Mouse (Mus musculus) kidney, postnatal 0 days (tissue): ENCODE data around the gene Pxmp4. TPM values are rescaled to one million over a fixed set of nuclear protein-coding genes. Genes with fewer than 3 reads are reported as not detected.

Source experiments
- ATAC-seq: fragments of 200-750 bp; cut with Nextera tagmentation; replicated peaks from 2 replicates; pipeline ENCODE4 v1.8.0; 2017; ENCODE audit warnings: low read depth, moderate number of reproducible peaks, moderate TSS enrichment, moderate library complexity; ENCODE audit not compliant: low FRiP score
- DNase-seq: peaks from one replicate; pipeline ENCODE4 v3.0.0-alpha.2; 2016; ENCODE audit warnings: low spot score
- H3K27ac ChIP-seq: fragments of 300-500 bp; sonication (generic); 2 replicates; pipeline ENCODE4 v1.5.1; 2014; ENCODE audit warnings: mild to moderate bottlenecking
- H3K27me3 ChIP-seq: fragments of 300-500 bp; sonication (generic); 2 replicates; pipeline ENCODE4 v1.6.1; 2014; ENCODE audit warnings: low read length, mixed read lengths; ENCODE audit not compliant: insufficient read depth
- H3K36me3 ChIP-seq: fragments of 300-500 bp; sonication (generic); 2 replicates; pipeline ENCODE4 v1.6.1; 2014; ENCODE audit warnings: low read length, mixed read lengths; ENCODE audit not compliant: insufficient read depth
- H3K4me1 ChIP-seq: fragments of 300-500 bp; sonication (generic); replicated peaks from 2 replicates; pipeline ENCODE4 v1.6.1; 2014; ENCODE audit warnings: antibody characterized with exemption, low read length, mixed read lengths; ENCODE audit not compliant: insufficient read depth
- H3K4me2 ChIP-seq: fragments of 300-500 bp; sonication (generic); 2 replicates; pipeline ENCODE4 v1.6.1; 2014; ENCODE audit warnings: mild to moderate bottlenecking, low read length, moderate library complexity, mixed read lengths
- H3K4me3 ChIP-seq: fragments of 300-500 bp; sonication (generic); replicated peaks from 2 replicates; pipeline ENCODE4 v1.5.1; 2014; ENCODE audit warnings: low read depth, low read length
- H3K9ac ChIP-seq: fragments of 300-500 bp; sonication (generic); 2 replicates; pipeline ENCODE4 v1.6.1; 2014; ENCODE audit warnings: low read depth, low read length
- H3K9me3 ChIP-seq: fragments of 300-500 bp; sonication (generic); replicated peaks from 2 replicates; pipeline ENCODE4 v1.6.1; 2016; ENCODE audit warnings: low read length, inconsistent platforms, mixed read lengths
- CTCF ChIP-seq: IDR thresholded peaks from 2 replicates; pipeline ENCODE4 v1.5.1; 2016; ENCODE audit warnings: antibody characterized with exemption, low read depth, mild to moderate bottlenecking, moderate library complexity
- WGBS: fragments of 180-500 bp; shearing (Covaris S2); extraction: QIAGEN DNeasy Blood & Tissue Kit; methylation state at CpG from one replicate; pipeline ENCODE4 v1.1.7; 2014; 5-methylcytosine and 5-hydroxymethylcytosine counted together
- polyA plus RNA-seq: library from polyadenylated mRNA; unstranded; fragments of >200 nt; fragmentation: Nextera tagmentation; extraction: Ambion mirVana; gene quantifications from 2 replicates; pipeline ENCODE4 v1.2.1, GENCODE M21; 2015

Gene Pxmp4
- polyA plus RNA-seq, 1 experiment from 2014 or later = 37.9 TPM

- no peak for ATAC-seq
- TF ChIP-seq CTCF = no peak
- no peaks in the 10 kb centered on the region for H3K9me3 ChIP-seq
- peaks cover 13% of the 10 kb centered on the region; the same call in 1 of the 2 replicates for H3K4me1 ChIP-seq
- H3K27ac ChIP-seq = no peak overlapping the region
- no peak overlapping the region for H3K9ac ChIP-seq
- H3K36me3 ChIP-seq = no peaks in the 10 kb centered on the region
- DNase-seq = no peak
- peak overlapping the region; percentile 52 for H3K4me3 ChIP-seq
- peak overlapping the region; percentile 79 for H3K4me2 ChIP-seq
- H3K27me3 ChIP-seq = no peaks in the 10 kb centered on the region
- 34% methylated on average over 7 of the region's 7 CpGs for WGBS
Observed at GRCm38 (mm10) chr2:154604156-154604555, 648 bp upstream of the Pxmp4 start.

GRCm38 (mm10) chr2:154603007-154603637 is 386 bp downstream of the Pxmp4 start:
- H3K9me3 ChIP-seq = no peaks in the 10 kb centered on the region
- DNase-seq = no peak
- no peaks in the 10 kb centered on the region for H3K27me3 ChIP-seq
- ATAC-seq = peak; percentile 29; the same call in 1 of the 2 replicates
- H3K4me1 ChIP-seq = peaks cover 13% of the 10 kb centered on the region; the same call in 1 of the 2 replicates
- no peaks in the 10 kb centered on the region for H3K36me3 ChIP-seq
- TF ChIP-seq CTCF = no peak
- peak overlapping the region; percentile 79 for H3K4me2 ChIP-seq
- peak overlapping the region; percentile 69 for H3K9ac ChIP-seq
- H3K27ac ChIP-seq = peak overlapping the region; percentile 76
- WGBS = 15% methylated on average over 22 of the region's 22 CpGs
- H3K4me3 ChIP-seq = peak overlapping the region; percentile 52

- WGBS = 74% methylated on average over 3 of the region's 3 CpGs
- no peaks in the 10 kb centered on the region for H3K9me3 ChIP-seq
- DNase-seq = no peak
Observed at GRCm38 (mm10) chr2:154601324-154601723, 2.2 kb downstream of the Pxmp4 start.

GRCm38 (mm10) chr2:154600586-154600985 is 2.9 kb downstream of the Pxmp4 start:
- ATAC-seq (no peak), DNase-seq (no peak)
- Histone ChIP-seq H3K4me1 (peaks cover 13% of the 10 kb centered on the region; the same call in 1 of the 2 replicates), H3K4me3 (no peak overlapping the region), H3K4me2 (no peak overlapping the region), H3K36me3 (no peaks in the 10 kb centered on the region; the same call in 1 of the 2 replicates), H3K27ac (no peak overlapping the region), H3K9me3 (no peaks in the 10 kb centered on the region), H3K9ac (no peak overlapping the region), H3K27me3 (no peaks in the 10 kb centered on the region)
- peak; percentile 41 for TF ChIP-seq CTCF
- 73% methylated on average over 6 of the region's 6 CpGs for WGBS

More at GRCm38 (mm10) chr2:154601324-154601723, 2.2 kb downstream of the Pxmp4 start:
- TF ChIP-seq CTCF = no peak
- H3K4me3 ChIP-seq = no peak overlapping the region
- no peak overlapping the region for H3K27ac ChIP-seq
- ATAC-seq = no peak
- H3K36me3 ChIP-seq = no peaks in the 10 kb centered on the region
- H3K9ac ChIP-seq = no peak overlapping the region
- H3K4me1 ChIP-seq = peaks cover 13% of the 10 kb centered on the region; the same call in 1 of the 2 replicates
- H3K4me2 ChIP-seq = no peak overlapping the region
- no peaks in the 10 kb centered on the region for H3K27me3 ChIP-seq

GRCm38 (mm10) chr2:154597399-154597798 is 6.1 kb downstream of the Pxmp4 start:
- ATAC-seq (no peak), DNase-seq (no peak)
- Histone ChIP-seq H3K9ac (no peak overlapping the region), H3K27ac (no peak overlapping the region), H3K4me3 (no peak overlapping the region), H3K9me3 (no peaks in the 10 kb centered on the region), H3K36me3 (peaks cover 14% of the 10 kb centered on the region), H3K27me3 (no peaks in the 10 kb centered on the region), H3K4me1 (0 out of 2 replicates have a peak, but pooled peaks cover under 1% of the 10 kb centered on the region), H3K4me2 (no peak overlapping the region)
- no peak for TF ChIP-seq CTCF
- WGBS = 93% methylated on average over 3 of the region's 3 CpGs

GRCm38 (mm10) chr2:154595775-154596174 is 7.7 kb downstream of the Pxmp4 start:
- DNase-seq (no peak), ATAC-seq (no peak)
- peaks cover 14% of the 10 kb centered on the region for H3K36me3 ChIP-seq
- H3K27me3 ChIP-seq = no peaks in the 10 kb centered on the region
- H3K27ac ChIP-seq = no peak overlapping the region
- no peak overlapping the region for H3K4me2 ChIP-seq
- no peak overlapping the region for H3K4me3 ChIP-seq
- no peak overlapping the region for H3K9ac ChIP-seq
- no peaks in the 10 kb centered on the region for H3K9me3 ChIP-seq
- no peak for TF ChIP-seq CTCF
- H3K4me1 ChIP-seq = no peaks in the 10 kb centered on the region
- WGBS = 61% methylated on average over 5 of the region's 5 CpGs
